Mouse (Mus musculus): Measurements from ENCODE around the gene Slc47a1.
"Not testable (repeated sequence)": the region's sequence is repeated elsewhere in the genome, so short reads cannot be mapped to it uniquely, and the experiment has no call there.

Slc47a1 gene

GRCm38 (mm10) chr11:61377881-61378613 is at the start of gene Slc47a1:
Gene Slc47a1, minus strand, starts transcription at chr11:61378345.
- DNase-seq (ENCODE audit: low read depth): no peak

GRCm38 (mm10) chr11:61419253-61419652 is 41.1 kb upstream of the Slc47a1 start:
- DNase-seq (ENCODE audit: low read depth): no peak

- peak; percentile 42 for DNase-seq (ENCODE audit: low read depth)
These were observed 39.9 kb upstream of the Slc47a1 start for GRCm38 (mm10) chr11:61417945-61418551.

- not testable (repeated sequence) for DNase-seq (ENCODE audit: low read depth)
These were observed 38.4 kb upstream of the Slc47a1 start for GRCm38 (mm10) chr11:61416540-61416939.

GRCm38 (mm10) chr11:61415444-61415843 is 37.3 kb upstream of the Slc47a1 start:
- DNase-seq (ENCODE audit: low read depth): no peak

GRCm38 (mm10) chr11:61414560-61414959 is 36.4 kb upstream of the Slc47a1 start:
- no peak for DNase-seq (ENCODE audit: low read depth)

- DNase-seq (ENCODE audit: low read depth): no peak
These were observed 35.3 kb upstream of the Slc47a1 start for GRCm38 (mm10) chr11:61413411-61413810.

- DNase-seq (ENCODE audit: low read depth): no peak
These were observed 33.7 kb upstream of the Slc47a1 start for GRCm38 (mm10) chr11:61411809-61412208.

GRCm38 (mm10) chr11:61411221-61411620 is 33.1 kb upstream of the Slc47a1 start:
- DNase-seq (ENCODE audit: low read depth): no peak

- peak; percentile 39 for DNase-seq (ENCODE audit: low read depth)
These were observed 32.0 kb upstream of the Slc47a1 start for GRCm38 (mm10) chr11:61410129-61410528.

- DNase-seq (ENCODE audit: low read depth): peak; percentile 20
These were observed 30.9 kb upstream of the Slc47a1 start for GRCm38 (mm10) chr11:61409051-61409450.

- peak; percentile 12 for DNase-seq (ENCODE audit: low read depth)
These were observed 30.3 kb upstream of the Slc47a1 start for GRCm38 (mm10) chr11:61408184-61409027.

GRCm38 (mm10) chr11:61407638-61408183 is 29.6 kb upstream of the Slc47a1 start:
- peak; percentile 77 for DNase-seq (ENCODE audit: low read depth)

- DNase-seq (ENCODE audit: low read depth): no peak
These were observed 23.6 kb upstream of the Slc47a1 start for GRCm38 (mm10) chr11:61401794-61402193.

GRCm38 (mm10) chr11:61400681-61401346 is 22.7 kb upstream of the Slc47a1 start:
- DNase-seq (ENCODE audit: low read depth): no peak

GRCm38 (mm10) chr11:61397423-61398043 is 19.4 kb upstream of the Slc47a1 start:
- DNase-seq (ENCODE audit: low read depth): not testable (repeated sequence)

GRCm38 (mm10) chr11:61388936-61389335 is 10.8 kb upstream of the Slc47a1 start:
- DNase-seq (ENCODE audit: low read depth): no peak

- DNase-seq (ENCODE audit: low read depth): peak; percentile 6
These were observed 9.9 kb upstream of the Slc47a1 start for GRCm38 (mm10) chr11:61388012-61388411.

- no peak for DNase-seq (ENCODE audit: low read depth)
These were observed 9.1 kb upstream of the Slc47a1 start for GRCm38 (mm10) chr11:61387233-61387632.

- no peak for DNase-seq (ENCODE audit: low read depth)
These were observed 7.6 kb upstream of the Slc47a1 start for GRCm38 (mm10) chr11:61385725-61386124.

- DNase-seq (ENCODE audit: low read depth): no peak
These were observed 3.1 kb upstream of the Slc47a1 start for GRCm38 (mm10) chr11:61381272-61381671.
